Mouse (Mus musculus) gastrocnemius, adult 8-10 months (tissue): ENCODE data around the gene Gm16368. TPM values are rescaled to one million over a fixed set of nuclear protein-coding genes. Genes with fewer than 3 reads are reported as not detected.
"Not testable (repeated sequence)": the region's sequence is repeated elsewhere in the genome, so short reads cannot be mapped to it uniquely, and the experiment has no call there.

Experiments used
- DNase-seq, 2 experiments: peaks; one replicate each; pipeline ENCODE4 v3.0.0; 2022; ENCODE audit warnings: low spot score in 2 of 2
- total RNA-seq, 4 experiments: library from RNA; stranded (reverse); gene quantifications; 2 replicates each; pipeline ENCODE4 v1.2.4; 2022

Gene Gm16368
- total RNA-seq = not detected

DNA sequence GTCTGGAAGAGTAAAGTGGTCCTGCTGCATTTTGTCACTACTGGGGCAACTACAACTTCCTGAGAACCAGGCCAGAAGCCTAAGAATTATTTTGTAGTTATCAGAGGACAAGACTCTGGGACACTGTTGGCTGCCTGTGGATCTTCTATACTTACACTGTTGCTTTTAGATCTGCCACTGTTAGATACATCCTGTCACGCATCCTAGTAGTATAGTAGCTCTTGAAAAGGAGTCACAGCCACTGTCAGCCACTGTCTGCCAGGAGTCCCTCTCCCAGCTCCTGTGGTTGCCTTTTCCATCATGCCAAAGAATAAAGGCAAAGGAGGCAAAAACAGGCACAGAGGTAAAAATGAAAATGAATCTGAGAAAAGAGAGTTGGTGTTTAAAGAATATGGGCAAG, at the start of gene Gm16368:
Gene Gm16368 (plus strand): TSS at position 301 of the 400 bp plus-strand sequence.
- DNase-seq = not testable (repeated sequence)

DNA sequence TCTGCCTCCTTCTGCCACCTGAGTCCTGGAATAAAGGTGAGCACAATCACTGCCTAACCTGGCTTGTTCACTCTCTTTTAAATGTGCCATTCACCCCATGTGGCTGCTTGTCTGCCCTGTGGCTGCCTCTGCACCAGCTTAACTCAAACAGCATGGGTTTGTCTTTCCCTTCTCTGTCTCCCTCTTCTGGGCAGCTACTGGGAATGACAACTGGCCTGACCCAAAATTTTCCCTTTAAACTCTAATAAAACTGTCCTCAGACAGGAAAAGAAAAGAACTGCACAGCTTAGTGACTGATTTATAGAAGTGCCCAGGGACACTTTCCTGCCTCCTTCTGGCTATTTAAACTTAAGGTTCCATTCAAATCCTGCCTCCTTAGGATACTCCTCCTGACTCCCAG, 44.4 kb upstream of the Gm16368 start:
- not testable (repeated sequence) for DNase-seq

DNA sequence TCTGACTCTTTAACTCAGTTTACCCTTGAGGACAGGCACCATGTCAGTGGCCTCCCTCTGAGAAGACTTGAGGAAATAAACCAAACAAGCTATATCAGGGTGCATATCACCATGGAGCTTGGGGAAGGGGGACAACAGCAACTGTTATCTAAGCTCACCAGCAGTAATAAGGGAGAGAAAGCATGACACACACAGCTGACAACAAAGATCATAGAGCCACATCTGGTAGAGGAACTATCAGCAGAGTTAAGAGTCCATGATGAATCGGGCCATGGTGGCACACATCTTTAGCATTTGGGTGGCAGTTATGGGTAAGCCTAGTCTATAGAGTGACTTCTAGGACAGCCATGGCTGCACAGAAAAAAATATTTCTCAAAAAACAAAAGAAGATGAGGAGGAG, 43.8 kb upstream of the Gm16368 start:
- DNase-seq = not testable (repeated sequence)

DNA sequence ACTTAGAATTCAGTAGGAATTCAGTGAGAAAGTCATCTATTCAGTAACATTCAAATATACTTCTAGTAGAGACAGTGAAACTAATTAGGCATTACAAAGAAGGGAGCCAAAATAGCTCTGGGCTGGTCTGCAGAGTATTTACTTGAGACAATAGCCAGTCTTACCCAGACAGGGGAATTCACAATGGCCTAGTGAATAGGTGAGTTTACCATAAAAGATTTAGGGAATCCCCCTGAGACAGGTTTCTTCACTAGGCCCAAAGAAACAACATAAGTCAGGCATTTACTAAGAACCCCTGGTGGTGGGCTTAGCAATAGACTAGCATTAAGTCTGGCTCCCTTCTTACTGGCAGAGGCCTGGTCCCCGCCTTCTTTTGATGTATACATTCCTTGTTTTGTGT, 38.3 kb upstream of the Gm16368 start:
- DNase-seq = not testable (repeated sequence)

Other genes with a start within 250 kb of the Gm16368 start
- gene Gm2001, start 241.4 kb upstream of the Gm16368 start, total RNA-seq = not detected
- not detected for gene Gm2016, start 209.6 kb upstream of the Gm16368 start, total RNA-seq
- not detected for gene Gm2022, start 188.3 kb upstream of the Gm16368 start, total RNA-seq
- gene Gm2035, start 163.8 kb upstream of the Gm16368 start, total RNA-seq = not detected
- gene Gm2042, start 129.6 kb upstream of the Gm16368 start, total RNA-seq = not detected
- gene Gm2075, start 71.8 kb upstream of the Gm16368 start, total RNA-seq = not detected
- gene Gm6803, start 64.9 kb upstream of the Gm16368 start, total RNA-seq = not detected
- not detected for gene Gm2056, start 56.7 kb upstream of the Gm16368 start, total RNA-seq
- gene Gm10436, start 98.4 kb downstream of the Gm16368 start, total RNA-seq = not detected
- gene Gm8332, start 166.4 kb downstream of the Gm16368 start, total RNA-seq = not detected
- not detected for gene Gm5662, start 190.8 kb downstream of the Gm16368 start, total RNA-seq
- gene Gm5039, start 240.3 kb downstream of the Gm16368 start, total RNA-seq = not detected